Mouse (Mus musculus): ENCODE measurements around the gene Upf2. TPM values are rescaled to one million over a fixed set of nuclear protein-coding genes. Genes with fewer than 3 reads are reported as not detected.
"Not testable (repeated sequence)": the region's sequence is repeated elsewhere in the genome, so short reads cannot be mapped to it uniquely, and the experiment has no call there.

Upf2 gene
- polyA plus RNA-seq, 1 experiment: 2.4 TPM

- no peak for TF ChIP-seq POLR2A (IDR thresholded peaks at IDR 0.05; ENCODE audit: low read depth, low read length)
- no peak for TF ChIP-seq CTCF (IDR thresholded peaks at IDR 0.05; ENCODE audit: extremely low read depth, insufficient read depth, insufficient read length, insufficient replicate concordance)
- Histone ChIP-seq H3K27me3 (ENCODE audit: control insufficient read depth, insufficient read depth, low read length) (peaks cover 5% of the 10 kb centered on the region; the same call in 1 of the 2 replicates), H3K27ac (ENCODE audit: insufficient read depth, low read length) (no peak overlapping the region), H3K4me1 (ENCODE audit: control insufficient read depth, insufficient read depth, insufficient read length) (peaks cover 11% of the 10 kb centered on the region; the same call in 1 of the 2 replicates), H3K4me3 (ENCODE audit: extremely low read depth, insufficient read depth, insufficient read length) (no peak overlapping the region), H3K36me3 (ENCODE audit: control insufficient read depth, insufficient read depth, low read length) (no peaks in the 10 kb centered on the region)
- no peak for DNase-seq (ENCODE audit: low read depth in 1 of 2, low spot score in 2 of 2)
- WGBS: 93% methylated on average over 3 of the region's 3 CpGs
Observed at GRCm38 (mm10) chr2:5946876-5947275, 4.4 kb upstream of the Upf2 start.

- Histone ChIP-seq H3K4me1 (ENCODE audit: control insufficient read depth, insufficient read depth, insufficient read length) (0 out of 2 replicates have a peak, but pooled peaks cover 4% of the 10 kb centered on the region), H3K36me3 (ENCODE audit: control insufficient read depth, insufficient read depth, low read length) (no peaks in the 10 kb centered on the region), H3K27ac (ENCODE audit: insufficient read depth, low read length) (no peak overlapping the region), H3K27me3 (ENCODE audit: control insufficient read depth, insufficient read depth, low read length) (no peaks in the 10 kb centered on the region), H3K4me3 (ENCODE audit: extremely low read depth, insufficient read depth, insufficient read length) (no peak overlapping the region)
- WGBS: 91% methylated on average over 2 of the region's 2 CpGs
- TF ChIP-seq CTCF (IDR thresholded peaks at IDR 0.05; ENCODE audit: extremely low read depth, insufficient read depth, insufficient read length, insufficient replicate concordance) (no peak), POLR2A (IDR thresholded peaks at IDR 0.05; ENCODE audit: low read depth, low read length) (no peak)
- DNase-seq (ENCODE audit: low read depth in 1 of 2, low spot score in 2 of 2): no peak
Observed at GRCm38 (mm10) chr2:5948964-5949363, 2.3 kb upstream of the Upf2 start.

GRCm38 (mm10) chr2:5949821-5950220, 1.4 kb upstream of the Upf2 start:
- not testable (repeated sequence) for H3K27me3 ChIP-seq (ENCODE audit: control insufficient read depth, insufficient read depth, low read length); H3K4me3 ChIP-seq (ENCODE audit: extremely low read depth, insufficient read depth, insufficient read length); H3K27ac ChIP-seq (ENCODE audit: insufficient read depth, low read length); H3K4me1 ChIP-seq (ENCODE audit: control insufficient read depth, insufficient read depth, insufficient read length); DNase-seq (ENCODE audit: low read depth in 1 of 2, low spot score in 2 of 2); H3K36me3 ChIP-seq (ENCODE audit: control insufficient read depth, insufficient read depth, low read length)
- WGBS: 95% methylated on average over 9 of the region's 9 CpGs

- Histone ChIP-seq H3K27ac (ENCODE audit: insufficient read depth, low read length) (peak overlapping the region; percentile 89; the same call in 1 of the 2 replicates), H3K27me3 (ENCODE audit: control insufficient read depth, insufficient read depth, low read length) (no peaks in the 10 kb centered on the region), H3K4me3 (ENCODE audit: extremely low read depth, insufficient read depth, insufficient read length) (peak overlapping the region; percentile 94), H3K4me1 (ENCODE audit: control insufficient read depth, insufficient read depth, insufficient read length) (0 out of 2 replicates have a peak, but pooled peaks cover 4% of the 10 kb centered on the region), H3K36me3 (ENCODE audit: control insufficient read depth, insufficient read depth, low read length) (no peaks in the 10 kb centered on the region)
- no peak for DNase-seq (ENCODE audit: low read depth in 1 of 2, low spot score in 2 of 2)
- 2% methylated on average over 6 of the region's 6 CpGs for WGBS
- TF ChIP-seq POLR2A (IDR thresholded peaks at IDR 0.05; ENCODE audit: low read depth, low read length): no peak
- TF ChIP-seq CTCF (IDR thresholded peaks at IDR 0.05; ENCODE audit: extremely low read depth, insufficient read depth, insufficient read length, insufficient replicate concordance): no peak
Observed at GRCm38 (mm10) chr2:5950305-5950704, 964 bp upstream of the Upf2 start.

- TF ChIP-seq POLR2A (IDR thresholded peaks at IDR 0.05; ENCODE audit: low read depth, low read length): no peak
- no peak for TF ChIP-seq CTCF (IDR thresholded peaks at IDR 0.05; ENCODE audit: extremely low read depth, insufficient read depth, insufficient read length, insufficient replicate concordance)
- Histone ChIP-seq H3K4me3 (ENCODE audit: extremely low read depth, insufficient read depth, insufficient read length) (peak overlapping the region; percentile 95), H3K27ac (ENCODE audit: insufficient read depth, low read length) (peak overlapping the region; percentile 81), H3K4me1 (ENCODE audit: control insufficient read depth, insufficient read depth, insufficient read length) (0 out of 2 replicates have a peak, but pooled peaks cover 4% of the 10 kb centered on the region), H3K27me3 (ENCODE audit: control insufficient read depth, insufficient read depth, low read length) (no peaks in the 10 kb centered on the region), H3K36me3 (ENCODE audit: control insufficient read depth, insufficient read depth, low read length) (no peaks in the 10 kb centered on the region)
- WGBS: under 1% methylated on average over 46 of the region's 46 CpGs
- no peak for DNase-seq (ENCODE audit: low read depth in 1 of 2, low spot score in 2 of 2)
Observed at GRCm38 (mm10) chr2:5951621-5952211, 447 bp downstream of the Upf2 start.

GRCm38 (mm10) chr2:5957705-5958104, 6.4 kb downstream of the Upf2 start:
- DNase-seq (ENCODE audit: low read depth in 1 of 2, low spot score in 2 of 2): peak in 1 of 2 experiments; percentile 24
- Histone ChIP-seq H3K36me3 (ENCODE audit: control insufficient read depth, insufficient read depth, low read length) (peaks cover 16% of the 10 kb centered on the region), H3K27me3 (ENCODE audit: control insufficient read depth, insufficient read depth, low read length) (no peaks in the 10 kb centered on the region), H3K27ac (ENCODE audit: insufficient read depth, low read length) (no peak overlapping the region), H3K4me1 (ENCODE audit: control insufficient read depth, insufficient read depth, insufficient read length) (no peaks in the 10 kb centered on the region), H3K4me3 (ENCODE audit: extremely low read depth, insufficient read depth, insufficient read length) (no peak overlapping the region)
- 95% methylated on average over 9 of the region's 9 CpGs for WGBS
- TF ChIP-seq CTCF (IDR thresholded peaks at IDR 0.05; ENCODE audit: extremely low read depth, insufficient read depth, insufficient read length, insufficient replicate concordance) (no peak), POLR2A (IDR thresholded peaks at IDR 0.05; ENCODE audit: low read depth, low read length) (no peak)

GRCm38 (mm10) chr2:5962265-5962664, 11.0 kb downstream of the Upf2 start:
- WGBS: 95% methylated on average over 2 of the region's 2 CpGs
- no peak overlapping the region for H3K27ac ChIP-seq (ENCODE audit: insufficient read depth, low read length)
- DNase-seq (ENCODE audit: low read depth in 1 of 2, low spot score in 2 of 2): no peak
- peaks cover 20% of the 10 kb centered on the region for H3K36me3 ChIP-seq (ENCODE audit: control insufficient read depth, insufficient read depth, low read length)
- TF ChIP-seq CTCF (IDR thresholded peaks at IDR 0.05; ENCODE audit: extremely low read depth, insufficient read depth, insufficient read length, insufficient replicate concordance) (no peak), POLR2A (IDR thresholded peaks at IDR 0.05; ENCODE audit: low read depth, low read length) (no peak)
- H3K4me1 ChIP-seq (ENCODE audit: control insufficient read depth, insufficient read depth, insufficient read length): no peaks in the 10 kb centered on the region
- no peaks in the 10 kb centered on the region for H3K27me3 ChIP-seq (ENCODE audit: control insufficient read depth, insufficient read depth, low read length)
- H3K4me3 ChIP-seq (ENCODE audit: extremely low read depth, insufficient read depth, insufficient read length): no peak overlapping the region

GRCm38 (mm10) chr2:5963729-5964128, 12.5 kb downstream of the Upf2 start:
- not testable (repeated sequence) for H3K4me3 ChIP-seq (ENCODE audit: extremely low read depth, insufficient read depth, insufficient read length); DNase-seq (ENCODE audit: low read depth in 1 of 2, low spot score in 2 of 2); H3K4me1 ChIP-seq (ENCODE audit: control insufficient read depth, insufficient read depth, insufficient read length); H3K27me3 ChIP-seq (ENCODE audit: control insufficient read depth, insufficient read depth, low read length); H3K27ac ChIP-seq (ENCODE audit: insufficient read depth, low read length)
- WGBS: 92% methylated on average over 4 of the region's 4 CpGs
- H3K36me3 ChIP-seq (ENCODE audit: control insufficient read depth, insufficient read depth, low read length): peaks cover 15% of the 10 kb centered on the region

All from spleen, adult 2 months (tissue).